Mouse (Mus musculus): ENCODE results near the gene Sun1. TPM values are rescaled to one million over a fixed set of nuclear protein-coding genes. Genes with fewer than 3 reads are reported as not detected.

Sun1 gene
- polyA plus RNA-seq, 1 experiment from 2014 or later = 20.0 TPM

DNA sequence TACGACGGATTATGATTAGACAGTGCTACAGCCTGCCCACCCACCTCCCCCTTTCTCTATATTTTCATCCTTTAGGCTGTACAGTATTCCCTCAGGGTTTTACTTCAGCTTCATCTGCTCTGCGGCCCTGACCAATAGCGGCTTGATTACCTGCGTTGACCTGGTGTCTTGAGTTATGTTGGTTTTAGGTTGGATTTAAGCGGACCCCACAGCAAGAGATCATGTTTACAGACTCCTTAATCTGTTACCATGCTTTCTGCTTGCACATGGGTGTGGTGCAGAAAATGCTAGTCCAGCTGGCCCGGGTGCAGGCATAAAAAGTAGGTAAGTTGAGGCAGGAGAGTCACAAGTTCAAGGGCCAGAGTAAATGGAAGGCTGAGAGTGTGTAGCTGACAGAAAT lies 50.8 kb downstream of the Sun1 start:
- Histone ChIP-seq H3K4me2 (peak overlapping the region; percentile 99), H3K27ac (replicated peaks) (peak overlapping the region; percentile 95), H3K27me3 (no peaks in the 10 kb centered on the region), H3K9me3 (replicated peaks) (no peaks in the 10 kb centered on the region), H3K9ac (peak overlapping the region; percentile 95; the same call in 1 of the 2 replicates), H3K4me1 (replicated peaks) (peaks cover 66% of the 10 kb centered on the region), H3K4me3 (replicated peaks) (peak overlapping the region; percentile 97), H3K36me3 (replicated peaks) (peaks cover 65% of the 10 kb centered on the region)
- 75% methylated on average over 7 of the region's 7 CpGs for WGBS (ENCODE audit: insufficient replicate concordance)
- ATAC-seq (ENCODE audit: insufficient read depth) = no peak

GRCm38 (mm10) chr5:139251736-139252080 lies 51.3 kb downstream of the Sun1 start:
- H3K9ac ChIP-seq = peak overlapping the region; percentile 95
- no peaks in the 10 kb centered on the region for H3K9me3 ChIP-seq (replicated peaks)
- ATAC-seq (ENCODE audit: insufficient read depth) = peak; percentile 2
- H3K4me3 ChIP-seq (replicated peaks) = peak overlapping the region; percentile 97
- peaks cover 64% of the 10 kb centered on the region for H3K36me3 ChIP-seq (replicated peaks)
- peak overlapping the region; percentile 95 for H3K27ac ChIP-seq (replicated peaks)
- peaks cover 66% of the 10 kb centered on the region for H3K4me1 ChIP-seq (replicated peaks)
- WGBS (ENCODE audit: insufficient replicate concordance) = under 1% methylated on average over 8 of the region's 8 CpGs
- H3K4me2 ChIP-seq = peak overlapping the region; percentile 99
- no peaks in the 10 kb centered on the region for H3K27me3 ChIP-seq

- Histone ChIP-seq H3K4me1 (replicated peaks) (peaks cover 66% of the 10 kb centered on the region), H3K4me3 (replicated peaks) (peak within 1 kb of the TSS; percentile 97), H3K9ac (peak within 1 kb of the TSS; percentile 95), H3K36me3 (replicated peaks) (peaks cover 64% of the 10 kb centered on the region), H3K27me3 (no peaks in the 10 kb centered on the region), H3K9me3 (replicated peaks) (no peaks in the 10 kb centered on the region), H3K27ac (replicated peaks) (peak within 1 kb of the TSS; percentile 95), H3K4me2 (peak within 1 kb of the TSS; percentile 99)
- ATAC-seq (ENCODE audit: insufficient read depth) = peak; percentile 89
- under 1% methylated on average over 86 of the region's 90 CpGs for WGBS (ENCODE audit: insufficient replicate concordance)
These were observed 51.9 kb downstream of the Sun1 start, which contains the start of gene Get4 for GRCm38 (mm10) chr5:139252081-139252909. Gene Get4, plus strand, starts transcription at chr5:139252324.

- Histone ChIP-seq H3K27ac (replicated peaks) (peak overlapping the region; percentile 95), H3K27me3 (no peaks in the 10 kb centered on the region), H3K36me3 (replicated peaks) (peaks cover 64% of the 10 kb centered on the region), H3K4me2 (peak overlapping the region; percentile 99), H3K9ac (peak overlapping the region; percentile 95), H3K4me1 (replicated peaks) (peaks cover 65% of the 10 kb centered on the region), H3K9me3 (replicated peaks) (no peaks in the 10 kb centered on the region), H3K4me3 (replicated peaks) (peak overlapping the region; percentile 97)
- peak; percentile 74 for ATAC-seq (ENCODE audit: insufficient read depth)
- WGBS (ENCODE audit: insufficient replicate concordance) = 0% methylated on average over 7 of the region's 7 CpGs
These were observed 52.4 kb downstream of the Sun1 start for GRCm38 (mm10) chr5:139252910-139253245.

DNA sequence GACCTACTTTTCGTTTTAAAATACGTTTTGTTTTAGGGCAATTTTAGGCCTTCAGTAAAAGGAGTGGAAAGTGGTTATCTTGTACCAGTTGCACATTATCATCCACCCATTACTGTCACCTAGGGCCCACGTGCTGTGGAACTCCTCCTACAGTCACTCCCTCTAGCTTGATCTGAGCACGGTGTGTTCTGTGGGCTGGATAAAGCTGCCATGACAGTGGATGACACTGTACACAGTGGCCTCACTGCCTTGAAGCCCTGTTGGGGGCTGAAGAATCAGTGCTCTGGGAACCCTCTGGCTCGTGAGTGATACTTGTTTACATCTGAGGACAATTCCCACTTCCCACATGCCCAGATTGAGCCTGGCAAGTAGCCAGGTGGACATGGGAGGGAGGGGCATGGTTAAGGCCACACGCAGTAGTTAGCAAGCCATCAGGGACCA lies 52.9 kb downstream of the Sun1 start:
- Histone ChIP-seq H3K27me3 (no peaks in the 10 kb centered on the region), H3K27ac (replicated peaks) (peak overlapping the region; percentile 95), H3K4me3 (replicated peaks) (peak overlapping the region; percentile 97), H3K9ac (peak overlapping the region; percentile 95), H3K9me3 (replicated peaks) (no peaks in the 10 kb centered on the region), H3K36me3 (replicated peaks) (peaks cover 64% of the 10 kb centered on the region), H3K4me2 (peak overlapping the region; percentile 99), H3K4me1 (replicated peaks) (peaks cover 67% of the 10 kb centered on the region)
- WGBS (ENCODE audit: insufficient replicate concordance) = 2% methylated on average over 6 of the region's 6 CpGs
- peak; percentile 47 for ATAC-seq (ENCODE audit: insufficient read depth)

- H3K36me3 ChIP-seq (replicated peaks) = peaks cover 66% of the 10 kb centered on the region
- peaks cover 80% of the 10 kb centered on the region for H3K4me1 ChIP-seq (replicated peaks)
- 0 out of 2 replicates have a peak overlapping the region, but pooled peaks have one; percentile 4 for H3K27ac ChIP-seq (replicated peaks)
- WGBS (ENCODE audit: insufficient replicate concordance) = 69% methylated on average over 6 of the region's 6 CpGs
- H3K4me2 ChIP-seq = peak overlapping the region; percentile 99
- H3K9me3 ChIP-seq (replicated peaks) = no peaks in the 10 kb centered on the region
- no peaks in the 10 kb centered on the region for H3K27me3 ChIP-seq
- H3K4me3 ChIP-seq (replicated peaks) = peak overlapping the region; percentile 7; the same call in 1 of the 2 replicates
- ATAC-seq (ENCODE audit: insufficient read depth) = no peak
- H3K9ac ChIP-seq = 0 out of 2 replicates have a peak overlapping the region, but pooled peaks have one; percentile 20
These were observed 54.5 kb downstream of the Sun1 start for GRCm38 (mm10) chr5:139254938-139255337.

DNA sequence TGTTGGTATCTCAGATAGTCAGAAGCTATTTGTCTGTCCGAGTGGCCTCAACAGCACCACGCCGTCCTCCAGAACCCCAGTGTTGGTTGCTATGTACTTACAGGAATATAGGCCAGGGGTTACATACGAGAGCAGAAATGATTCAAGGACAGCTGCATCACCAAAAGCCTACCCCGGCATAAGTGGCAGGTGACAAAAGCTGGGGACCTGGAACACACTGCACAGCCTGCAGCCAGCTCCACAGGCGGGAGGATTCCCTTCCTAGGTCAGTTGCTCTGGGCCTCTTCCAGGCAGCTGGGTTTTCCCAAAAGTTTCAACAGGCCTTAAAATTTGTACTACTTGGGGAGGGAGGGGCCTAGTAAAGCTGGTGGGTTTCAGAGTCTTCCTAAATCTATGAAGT lies 55.3 kb downstream of the Sun1 start:
- no peak overlapping the region for H3K4me3 ChIP-seq (replicated peaks)
- H3K9me3 ChIP-seq (replicated peaks) = no peaks in the 10 kb centered on the region
- H3K4me1 ChIP-seq (replicated peaks) = peaks cover 86% of the 10 kb centered on the region
- H3K27ac ChIP-seq (replicated peaks) = no peak overlapping the region
- no peaks in the 10 kb centered on the region for H3K27me3 ChIP-seq
- ATAC-seq (ENCODE audit: insufficient read depth) = no peak
- H3K4me2 ChIP-seq = no peak overlapping the region
- peaks cover 66% of the 10 kb centered on the region for H3K36me3 ChIP-seq (replicated peaks)
- H3K9ac ChIP-seq = no peak overlapping the region
- WGBS (ENCODE audit: insufficient replicate concordance) = 83% methylated on average over 6 of the region's 6 CpGs

GRCm38 (mm10) chr5:139256211-139256765 lies 55.9 kb downstream of the Sun1 start:
- Histone ChIP-seq H3K36me3 (replicated peaks) (peaks cover 67% of the 10 kb centered on the region), H3K27ac (replicated peaks) (0 out of 2 replicates have a peak overlapping the region, but pooled peaks have one; percentile 41), H3K27me3 (no peaks in the 10 kb centered on the region), H3K4me3 (replicated peaks) (no peak overlapping the region), H3K9me3 (replicated peaks) (no peaks in the 10 kb centered on the region), H3K9ac (no peak overlapping the region), H3K4me2 (no peak overlapping the region), H3K4me1 (replicated peaks) (peaks cover 86% of the 10 kb centered on the region)
- no peak for ATAC-seq (ENCODE audit: insufficient read depth)
- 64% methylated on average over 3 of the region's 3 CpGs for WGBS (ENCODE audit: insufficient replicate concordance)

- H3K36me3 ChIP-seq (replicated peaks) = peaks cover 77% of the 10 kb centered on the region
- H3K9me3 ChIP-seq (replicated peaks) = no peaks in the 10 kb centered on the region
- no peak for ATAC-seq (ENCODE audit: insufficient read depth)
- no peak overlapping the region for H3K9ac ChIP-seq
- peak overlapping the region; percentile 41; the same call in 1 of the 2 replicates for H3K27ac ChIP-seq (replicated peaks)
- H3K4me3 ChIP-seq (replicated peaks) = no peak overlapping the region
- 92% methylated on average over 1 of the region's 1 CpGs for WGBS (ENCODE audit: insufficient replicate concordance)
- H3K4me2 ChIP-seq = no peak overlapping the region
- no peaks in the 10 kb centered on the region for H3K27me3 ChIP-seq
- peaks cover 86% of the 10 kb centered on the region for H3K4me1 ChIP-seq (replicated peaks)
These were observed 56.8 kb downstream of the Sun1 start for GRCm38 (mm10) chr5:139257265-139257664.

DNA sequence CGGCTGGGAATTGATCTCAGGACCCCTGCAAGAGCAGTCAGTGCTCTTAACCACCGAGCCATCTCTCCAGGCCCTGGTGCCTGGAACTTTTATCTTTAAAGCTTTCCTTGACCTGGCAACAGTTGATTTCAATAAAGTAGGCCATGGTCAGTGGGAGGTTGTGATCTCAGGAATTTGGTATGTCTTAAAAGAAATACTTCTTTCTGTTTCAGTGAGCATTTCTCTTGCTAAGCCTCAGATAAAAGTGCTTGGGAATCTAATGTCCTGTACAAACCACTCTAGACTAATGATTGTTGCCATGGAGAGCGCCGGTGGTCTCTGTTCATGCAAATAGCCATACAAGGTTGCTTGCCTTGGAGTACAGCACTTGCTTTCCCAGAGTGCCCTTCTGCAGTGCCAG lies 57.4 kb downstream of the Sun1 start:
- no peak overlapping the region for H3K4me2 ChIP-seq
- 68% methylated on average over 4 of the region's 4 CpGs for WGBS (ENCODE audit: insufficient replicate concordance)
- H3K4me1 ChIP-seq (replicated peaks) = peaks cover 85% of the 10 kb centered on the region
- no peak for ATAC-seq (ENCODE audit: insufficient read depth)
- no peak overlapping the region for H3K27ac ChIP-seq (replicated peaks)
- H3K27me3 ChIP-seq = no peaks in the 10 kb centered on the region
- H3K9me3 ChIP-seq (replicated peaks) = no peaks in the 10 kb centered on the region
- H3K36me3 ChIP-seq (replicated peaks) = peaks cover 82% of the 10 kb centered on the region
- H3K4me3 ChIP-seq (replicated peaks) = no peak overlapping the region
- no peak overlapping the region for H3K9ac ChIP-seq

DNA sequence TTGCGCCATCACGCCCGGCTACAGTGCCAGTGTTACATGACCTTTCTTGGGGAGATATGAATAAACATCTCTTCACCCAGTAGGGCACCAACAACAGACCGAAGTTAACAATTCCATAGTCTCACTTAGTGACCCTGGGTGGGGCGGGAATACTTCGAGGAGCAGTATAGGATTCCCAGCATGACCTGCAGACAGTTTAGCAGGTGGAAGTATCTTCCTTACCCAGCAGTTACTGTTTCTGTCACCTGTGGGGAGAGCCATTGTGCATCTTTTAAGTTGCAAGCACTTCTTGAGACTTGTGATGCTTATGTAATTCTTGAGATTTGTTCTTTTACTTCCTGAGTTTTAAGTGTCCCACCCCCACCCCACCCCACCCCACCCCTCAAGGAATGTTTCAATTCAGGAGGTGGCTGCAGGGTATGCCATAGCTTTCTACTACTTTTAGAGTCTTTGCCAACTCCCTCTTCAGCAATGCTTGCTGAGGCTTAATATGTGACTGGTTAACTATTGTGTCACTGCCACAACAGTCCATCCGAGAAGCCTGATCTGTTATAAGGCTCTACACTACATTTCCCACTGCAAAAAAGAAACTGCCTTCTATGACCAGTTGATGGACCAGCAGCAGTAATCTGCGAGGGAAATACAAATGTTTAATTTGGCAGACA lies 58.1 kb downstream of the Sun1 start:
- H3K9ac ChIP-seq = no peak overlapping the region
- H3K4me1 ChIP-seq (replicated peaks) = peaks cover 79% of the 10 kb centered on the region
- H3K4me2 ChIP-seq = no peak overlapping the region
- H3K27ac ChIP-seq (replicated peaks) = no peak overlapping the region
- H3K27me3 ChIP-seq = no peaks in the 10 kb centered on the region
- H3K36me3 ChIP-seq (replicated peaks) = peaks cover 89% of the 10 kb centered on the region
- ATAC-seq (ENCODE audit: insufficient read depth) = no peak
- no peaks in the 10 kb centered on the region for H3K9me3 ChIP-seq (replicated peaks)
- no peak overlapping the region for H3K4me3 ChIP-seq (replicated peaks)
- 80% methylated on average over 8 of the region's 8 CpGs for WGBS (ENCODE audit: insufficient replicate concordance)
